Mouse (Mus musculus) limb, embryonic 11.5 days (tissue): Measurements from ENCODE around the gene Sntb2. TPM values are rescaled to one million over a fixed set of nuclear protein-coding genes. Genes with fewer than 3 reads are reported as not detected.
"Not testable (repeated sequence)": the region's sequence is repeated elsewhere in the genome, so short reads cannot be mapped to it uniquely, and the experiment has no call there.

Source experiments
- ATAC-seq: fragments of 200-750 bp; cut with Nextera tagmentation; 2 replicates; pipeline ENCODE4 v1.8.0; 2017; ENCODE audit warnings: low read depth; ENCODE audit not compliant: insufficient number of reproducible peaks, low FRiP score, low TSS enrichment
- DNase-seq: peaks from one replicate; pipeline ENCODE4 v3.0.0-alpha.2; 2015; ENCODE audit warnings: low spot score
- H3K27ac ChIP-seq: fragments of 300-500 bp; sonication (generic); replicated peaks from 2 replicates; pipeline ENCODE4 v1.5.1; 2014; ENCODE audit warnings: low read depth, mild to moderate bottlenecking, low read length
- H3K27me3 ChIP-seq: fragments of 300-500 bp; sonication (generic); 2 replicates; pipeline ENCODE4 v1.6.1; 2014; ENCODE audit warnings: mild to moderate bottlenecking, low read length, mixed read lengths; ENCODE audit not compliant: control insufficient read depth, insufficient read depth
- H3K36me3 ChIP-seq: fragments of 300-500 bp; sonication (generic); 2 replicates; pipeline ENCODE4 v1.6.1; 2014; ENCODE audit warnings: mild to moderate bottlenecking, low read length, moderate library complexity, mixed read lengths; ENCODE audit not compliant: control insufficient read depth, insufficient read depth
- H3K4me1 ChIP-seq: fragments of 300-500 bp; sonication (generic); 2 replicates; pipeline ENCODE4 v1.6.1; 2014; ENCODE audit warnings: low read length, mixed read lengths; ENCODE audit not compliant: control insufficient read depth, insufficient read depth
- H3K4me2 ChIP-seq: fragments of 300-500 bp; sonication (generic); 2 replicates; pipeline ENCODE4 v1.6.1; 2014; ENCODE audit warnings: low read depth, mild to moderate bottlenecking, moderate library complexity; ENCODE audit not compliant: severe bottlenecking
- H3K4me3 ChIP-seq: fragments of 300-500 bp; sonication (generic); 2 replicates; pipeline ENCODE4 v1.5.1; 2014; ENCODE audit warnings: low read depth, low read length
- H3K9ac ChIP-seq: fragments of 300-500 bp; sonication (generic); 2 replicates; pipeline ENCODE4 v1.6.1; 2014; ENCODE audit warnings: mild to moderate bottlenecking, low read length
- H3K9me3 ChIP-seq: fragments of 300-500 bp; sonication (generic); 2 replicates; pipeline ENCODE4 v1.6.1; 2016; ENCODE audit warnings: low read length; ENCODE audit not compliant: control insufficient read depth
- WGBS: fragments of 180-500 bp; shearing (Covaris S2); extraction: QIAGEN DNeasy Blood & Tissue Kit; methylation state at CpG from one replicate; pipeline ENCODE4 v1.1.7; 2014; 5-methylcytosine and 5-hydroxymethylcytosine counted together
- polyA plus RNA-seq: library from polyadenylated mRNA; unstranded; fragments of >200 nt; fragmentation: Nextera tagmentation; extraction: Ambion mirVana; gene quantifications from 2 replicates; pipeline ENCODE4 v1.2.1, GENCODE M21; 2014

The Sntb2 gene
- polyA plus RNA-seq, 1 experiment from 2014 or later: 10.7 TPM

GRCm38 (mm10) chr8:106924904-106925349 is 10.6 kb upstream of the Sntb2 start:
- ATAC-seq (no peak), DNase-seq (no peak)
- Histone ChIP-seq H3K36me3 (peaks cover 11% of the 10 kb centered on the region), H3K4me2 (no peak overlapping the region), H3K4me1 (peaks cover 7% of the 10 kb centered on the region), H3K27ac (no peak overlapping the region), H3K9ac (no peak overlapping the region), H3K4me3 (no peak overlapping the region), H3K9me3 (no peaks in the 10 kb centered on the region), H3K27me3 (no peaks in the 10 kb centered on the region)
- WGBS: 88% methylated on average over 8 of the region's 8 CpGs

GRCm38 (mm10) chr8:106925446-106925845 is 10.1 kb upstream of the Sntb2 start:
- Histone ChIP-seq H3K27ac (no peak overlapping the region), H3K27me3 (no peaks in the 10 kb centered on the region), H3K4me3 (no peak overlapping the region), H3K9me3 (no peaks in the 10 kb centered on the region), H3K4me1 (peaks cover 7% of the 10 kb centered on the region), H3K4me2 (no peak overlapping the region), H3K9ac (no peak overlapping the region), H3K36me3 (peaks cover 7% of the 10 kb centered on the region; the same call in 1 of the 2 replicates)
- DNase-seq (no peak), ATAC-seq (no peak)
- WGBS: 91% methylated on average over 4 of the region's 4 CpGs

- H3K27ac ChIP-seq: no peak overlapping the region
- H3K9me3 ChIP-seq: no peaks in the 10 kb centered on the region
- WGBS: 52% methylated on average over 4 of the region's 4 CpGs
- ATAC-seq (no peak), DNase-seq (peak; percentile 32)
- H3K27me3 ChIP-seq: no peaks in the 10 kb centered on the region
- peaks cover 7% of the 10 kb centered on the region; the same call in 1 of the 2 replicates for H3K36me3 ChIP-seq
- no peak overlapping the region for H3K9ac ChIP-seq
- H3K4me1 ChIP-seq: peaks cover 12% of the 10 kb centered on the region
- no peak overlapping the region for H3K4me3 ChIP-seq
- no peak overlapping the region for H3K4me2 ChIP-seq
These were observed 8.3 kb upstream of the Sntb2 start for GRCm38 (mm10) chr8:106927247-106927646.

GRCm38 (mm10) chr8:106928182-106928581 is 7.4 kb upstream of the Sntb2 start:
- DNase-seq, H3K27ac ChIP-seq, H3K4me3 ChIP-seq, H3K9me3 ChIP-seq, H3K4me2 ChIP-seq, H3K27me3 ChIP-seq, H3K9ac ChIP-seq, ATAC-seq, H3K36me3 ChIP-seq: not testable (repeated sequence)
- 94% methylated on average over 10 of the region's 11 CpGs for WGBS
- peaks cover 15% of the 10 kb centered on the region for H3K4me1 ChIP-seq

GRCm38 (mm10) chr8:106929155-106929913 is 6.2 kb upstream of the Sntb2 start:
- H3K4me3 ChIP-seq: no peak overlapping the region
- 15% methylated on average over 6 of the region's 6 CpGs for WGBS
- peaks cover 15% of the 10 kb centered on the region for H3K4me1 ChIP-seq
- H3K27me3 ChIP-seq: no peaks in the 10 kb centered on the region
- peak; percentile 32 for DNase-seq
- no peak overlapping the region for H3K27ac ChIP-seq
- no peak for ATAC-seq
- no peak overlapping the region for H3K9ac ChIP-seq
- no peaks in the 10 kb centered on the region for H3K9me3 ChIP-seq
- H3K36me3 ChIP-seq: no peaks in the 10 kb centered on the region
- no peak overlapping the region for H3K4me2 ChIP-seq

- Histone ChIP-seq H3K36me3 (no peaks in the 10 kb centered on the region), H3K4me1 (peaks cover 15% of the 10 kb centered on the region), H3K4me2 (no peak overlapping the region), H3K9me3 (no peaks in the 10 kb centered on the region), H3K4me3 (no peak overlapping the region), H3K27ac (no peak overlapping the region), H3K9ac (no peak overlapping the region), H3K27me3 (no peaks in the 10 kb centered on the region)
- WGBS: 76% methylated on average over 5 of the region's 5 CpGs
- ATAC-seq (no peak), DNase-seq (no peak)
These were observed 5.6 kb upstream of the Sntb2 start for GRCm38 (mm10) chr8:106929921-106930320.

GRCm38 (mm10) chr8:106932376-106933065 is 3.0 kb upstream of the Sntb2 start:
- Histone ChIP-seq H3K9ac (peak overlapping the region; percentile 36; the same call in 1 of the 2 replicates), H3K27ac (0 out of 2 replicates have a peak overlapping the region, but pooled peaks have one; percentile 42), H3K4me3 (no peak overlapping the region), H3K4me1 (peaks cover 19% of the 10 kb centered on the region), H3K9me3 (no peaks in the 10 kb centered on the region), H3K27me3 (no peaks in the 10 kb centered on the region), H3K4me2 (peak overlapping the region; percentile 41), H3K36me3 (no peaks in the 10 kb centered on the region)
- peak; percentile 75 for DNase-seq
- ATAC-seq: no peak
- 11% methylated on average over 22 of the region's 22 CpGs for WGBS

GRCm38 (mm10) chr8:106933506-106934143 is 1.9 kb upstream of the Sntb2 start:
- ATAC-seq: no peak
- WGBS: 85% methylated on average over 4 of the region's 4 CpGs
- DNase-seq: no peak
- Histone ChIP-seq H3K9ac (no peak overlapping the region), H3K4me2 (no peak overlapping the region; the same call in 1 of the 2 replicates), H3K27me3 (no peaks in the 10 kb centered on the region), H3K36me3 (no peaks in the 10 kb centered on the region), H3K4me1 (peaks cover 24% of the 10 kb centered on the region), H3K9me3 (no peaks in the 10 kb centered on the region), H3K27ac (no peak overlapping the region), H3K4me3 (no peak overlapping the region)
